Mouse (Mus musculus): ENCODE results near the gene Olfr1040. TPM values are rescaled to one million over a fixed set of nuclear protein-coding genes. Genes with fewer than 3 reads are reported as not detected.
"Not testable (repeated sequence)": the region's sequence is repeated elsewhere in the genome, so short reads cannot be mapped to it uniquely, and the experiment has no call there.

Olfr1040 gene
- not detected in 2 replicates for polyA plus RNA-seq (2015; fragmentation: Nextera tagmentation; extraction: Ambion mirVana)

GRCm38 (mm10) chr2:86146632-86147031 lies at the start of gene Olfr1040:
Olfr1040 (minus strand) TSS chr2:86146732.
- Histone ChIP-seq H3K9ac (no peak within 1 kb of the TSS), H3K4me1 (no peaks in the 10 kb centered on the region), H3K36me3 (no peaks in the 10 kb centered on the region), H3K4me3 (no peak within 1 kb of the TSS), H3K27ac (no peak within 1 kb of the TSS), H3K9me3 (no peaks in the 10 kb centered on the region), H3K27me3 (no peaks in the 10 kb centered on the region), H3K4me2 (no peak within 1 kb of the TSS)
- no peak for ATAC-seq (ENCODE audit: insufficient number of reproducible peaks, low FRiP score, low TSS enrichment, low read depth)
- 91% methylated on average over 1 of the region's 1 CpGs for WGBS

- Histone ChIP-seq H3K4me2 (no peak overlapping the region), H3K4me3 (no peak overlapping the region), H3K4me1 (no peaks in the 10 kb centered on the region), H3K9me3 (no peaks in the 10 kb centered on the region), H3K9ac (no peak overlapping the region), H3K36me3 (no peaks in the 10 kb centered on the region), H3K27me3 (no peaks in the 10 kb centered on the region), H3K27ac (no peak overlapping the region)
- no peak for ATAC-seq (ENCODE audit: insufficient number of reproducible peaks, low FRiP score, low TSS enrichment, low read depth)
- WGBS: 22% methylated on average over 1 of the region's 1 CpGs
Observed at GRCm38 (mm10) chr2:86195863-86196262, 49.3 kb upstream of the Olfr1040 start.

- no peak within 1 kb of the TSS for H3K4me2 ChIP-seq
- no peak within 1 kb of the TSS for H3K9ac ChIP-seq
- no peaks in the 10 kb centered on the region for H3K27me3 ChIP-seq
- no peak for ATAC-seq (ENCODE audit: insufficient number of reproducible peaks, low FRiP score, low TSS enrichment, low read depth)
- H3K4me1 ChIP-seq: no peaks in the 10 kb centered on the region
- H3K9me3 ChIP-seq: no peaks in the 10 kb centered on the region
- no peak within 1 kb of the TSS for H3K4me3 ChIP-seq
- H3K36me3 ChIP-seq: no peaks in the 10 kb centered on the region
- no peak within 1 kb of the TSS for H3K27ac ChIP-seq
Observed at GRCm38 (mm10) chr2:86185583-86185982, 39.1 kb upstream of the Olfr1040 start, which contains the start of gene Olfr52. Olfr52 (minus strand) TSS chr2:86185683.

GRCm38 (mm10) chr2:86179950-86180349 lies 33.4 kb upstream of the Olfr1040 start:
- Histone ChIP-seq H3K9ac (no peak overlapping the region), H3K36me3 (no peaks in the 10 kb centered on the region), H3K27ac (no peak overlapping the region), H3K27me3 (no peaks in the 10 kb centered on the region), H3K4me1 (no peaks in the 10 kb centered on the region), H3K9me3 (no peaks in the 10 kb centered on the region), H3K4me2 (no peak overlapping the region), H3K4me3 (no peak overlapping the region)
- WGBS: 68% methylated on average over 3 of the region's 3 CpGs
- no peak for ATAC-seq (ENCODE audit: insufficient number of reproducible peaks, low FRiP score, low TSS enrichment, low read depth)

- H3K9me3 ChIP-seq: no peaks in the 10 kb centered on the region
- H3K4me2 ChIP-seq: no peak within 1 kb of the TSS
- H3K4me1 ChIP-seq: no peaks in the 10 kb centered on the region
- no peaks in the 10 kb centered on the region for H3K27me3 ChIP-seq
- no peak for ATAC-seq (ENCODE audit: insufficient number of reproducible peaks, low FRiP score, low TSS enrichment, low read depth)
- no peak within 1 kb of the TSS for H3K27ac ChIP-seq
- H3K9ac ChIP-seq: no peak within 1 kb of the TSS
- H3K36me3 ChIP-seq: no peaks in the 10 kb centered on the region
- no peak within 1 kb of the TSS for H3K4me3 ChIP-seq
Observed at GRCm38 (mm10) chr2:86177720-86178119, 31.2 kb upstream of the Olfr1040 start, which contains the start of gene Olfr1044. Olfr1044 (minus strand) TSS chr2:86177820.

GRCm38 (mm10) chr2:86175422-86175821 lies 28.9 kb upstream of the Olfr1040 start:
- H3K9ac ChIP-seq; ATAC-seq (ENCODE audit: insufficient number of reproducible peaks, low FRiP score, low TSS enrichment, low read depth); H3K27ac ChIP-seq; H3K4me1 ChIP-seq; H3K4me2 ChIP-seq; H3K27me3 ChIP-seq; H3K4me3 ChIP-seq; H3K36me3 ChIP-seq; H3K9me3 ChIP-seq: not testable (repeated sequence)
- WGBS: 84% methylated on average over 7 of the region's 7 CpGs

- ATAC-seq (ENCODE audit: insufficient number of reproducible peaks, low FRiP score, low TSS enrichment, low read depth): no peak
- H3K27me3 ChIP-seq: no peaks in the 10 kb centered on the region
- H3K27ac ChIP-seq: no peak within 1 kb of the TSS
- no peak within 1 kb of the TSS for H3K9ac ChIP-seq
- H3K9me3 ChIP-seq: no peaks in the 10 kb centered on the region
- WGBS: 86% methylated on average over 2 of the region's 2 CpGs
- H3K4me2 ChIP-seq: no peak within 1 kb of the TSS
- no peaks in the 10 kb centered on the region for H3K36me3 ChIP-seq
- no peak within 1 kb of the TSS for H3K4me3 ChIP-seq
- no peaks in the 10 kb centered on the region for H3K4me1 ChIP-seq
Observed at GRCm38 (mm10) chr2:86167422-86167821, 20.9 kb upstream of the Olfr1040 start, which contains the start of gene Olfr1043. Olfr1043 (minus strand) TSS chr2:86167522.

- Histone ChIP-seq H3K36me3 (no peaks in the 10 kb centered on the region), H3K27ac (no peak within 1 kb of the TSS), H3K9ac (no peak within 1 kb of the TSS)
Observed at GRCm38 (mm10) chr2:86161738-86162137, 15.2 kb upstream of the Olfr1040 start, which contains the start of gene Olfr1042. Olfr1042 (minus strand) TSS chr2:86161838.

GRCm38 (mm10) chr2:86135828-86136227 lies 10.7 kb downstream of the Olfr1040 start, which contains the start of gene Olfr1039:
Olfr1039 (minus strand) TSS chr2:86135928.
- Histone ChIP-seq H3K4me2 (no peak within 1 kb of the TSS), H3K9me3 (no peaks in the 10 kb centered on the region), H3K4me1 (no peaks in the 10 kb centered on the region), H3K4me3 (no peak within 1 kb of the TSS), H3K36me3 (no peaks in the 10 kb centered on the region), H3K27ac (no peak within 1 kb of the TSS), H3K9ac (no peak within 1 kb of the TSS), H3K27me3 (no peaks in the 10 kb centered on the region)
- ATAC-seq (ENCODE audit: insufficient number of reproducible peaks, low FRiP score, low TSS enrichment, low read depth): no peak
- 86% methylated on average over 1 of the region's 1 CpGs for whole genome bisulfite sequencing

More at GRCm38 (mm10) chr2:86161738-86162137, 15.2 kb upstream of the Olfr1040 start, which contains the start of gene Olfr1042:
- no peak within 1 kb of the TSS for H3K4me2 ChIP-seq
- H3K4me1 ChIP-seq: no peaks in the 10 kb centered on the region
- WGBS: 93% methylated on average over 2 of the region's 2 CpGs
- H3K27me3 ChIP-seq: no peaks in the 10 kb centered on the region
- H3K4me3 ChIP-seq: no peak within 1 kb of the TSS
- ATAC-seq (ENCODE audit: insufficient number of reproducible peaks, low FRiP score, low TSS enrichment, low read depth): no peak
- no peaks in the 10 kb centered on the region for H3K9me3 ChIP-seq

Other genes starting within 250 kb of the Olfr1040 start
- gene Olfr1024, start 241.7 kb downstream of the Olfr1040 start, polyA plus RNA-seq (2015; fragmentation: Nextera tagmentation; extraction: Ambion mirVana): not detected in 2 replicates
- not detected in 2 replicates for gene Olfr1025-ps1, start 231.5 kb downstream of the Olfr1040 start, polyA plus RNA-seq (2015; fragmentation: Nextera tagmentation; extraction: Ambion mirVana)
- gene Olfr1026, start 225.2 kb downstream of the Olfr1040 start, polyA plus RNA-seq (2015; fragmentation: Nextera tagmentation; extraction: Ambion mirVana): not detected in 2 replicates
- not detected in 2 replicates for gene Olfr1028, start 196.3 kb downstream of the Olfr1040 start, polyA plus RNA-seq (2015; fragmentation: Nextera tagmentation; extraction: Ambion mirVana)
- gene Olfr1029, start 172.8 kb downstream of the Olfr1040 start, polyA plus RNA-seq (2015; fragmentation: Nextera tagmentation; extraction: Ambion mirVana): not detected in 2 replicates
- gene Olfr1030, start 167.5 kb downstream of the Olfr1040 start, polyA plus RNA-seq (2015; fragmentation: Nextera tagmentation; extraction: Ambion mirVana): not detected in 2 replicates
- gene Olfr1031, start 156.4 kb downstream of the Olfr1040 start, polyA plus RNA-seq (2015; fragmentation: Nextera tagmentation; extraction: Ambion mirVana): not detected in 2 replicates
- not detected in 2 replicates for gene Olfr1032, start 141.2 kb downstream of the Olfr1040 start, polyA plus RNA-seq (2015; fragmentation: Nextera tagmentation; extraction: Ambion mirVana)
- 1.6 TPM in 2 replicates for gene Olfr1033, start 126.1 kb downstream of the Olfr1040 start, polyA plus RNA-seq (2015; fragmentation: Nextera tagmentation; extraction: Ambion mirVana)
- gene Olfr1034, start 100.9 kb downstream of the Olfr1040 start, polyA plus RNA-seq (2015; fragmentation: Nextera tagmentation; extraction: Ambion mirVana): 0.04 TPM in 1 of 2 replicates, not detected in the other
- gene Olfr1036, start 72.7 kb downstream of the Olfr1040 start, polyA plus RNA-seq (2015; fragmentation: Nextera tagmentation; extraction: Ambion mirVana): not detected in 2 replicates
- gene Olfr1037, start 59.3 kb downstream of the Olfr1040 start, polyA plus RNA-seq (2015; fragmentation: Nextera tagmentation; extraction: Ambion mirVana): not detected in 2 replicates
- gene Olfr1039, start 10.8 kb downstream of the Olfr1040 start, polyA plus RNA-seq (2015; fragmentation: Nextera tagmentation; extraction: Ambion mirVana): not detected in 2 replicates
- gene Olfr1042, start 15.1 kb upstream of the Olfr1040 start, polyA plus RNA-seq (2015; fragmentation: Nextera tagmentation; extraction: Ambion mirVana): not detected in 2 replicates
- not detected in 2 replicates for gene Olfr1043, start 20.8 kb upstream of the Olfr1040 start, polyA plus RNA-seq (2015; fragmentation: Nextera tagmentation; extraction: Ambion mirVana)
- not detected in 2 replicates for gene Olfr1044, start 31.1 kb upstream of the Olfr1040 start, polyA plus RNA-seq (2015; fragmentation: Nextera tagmentation; extraction: Ambion mirVana)
- gene Olfr52, start 39.0 kb upstream of the Olfr1040 start, polyA plus RNA-seq (2015; fragmentation: Nextera tagmentation; extraction: Ambion mirVana): not detected in 2 replicates
- gene Olfr1045, start 56.3 kb upstream of the Olfr1040 start, polyA plus RNA-seq (2015; fragmentation: Nextera tagmentation; extraction: Ambion mirVana): not detected in 2 replicates
- not detected in 2 replicates for gene Olfr1046, start 72.6 kb upstream of the Olfr1040 start, polyA plus RNA-seq (2015; fragmentation: Nextera tagmentation; extraction: Ambion mirVana)
- gene Olfr1047, start 84.7 kb upstream of the Olfr1040 start, polyA plus RNA-seq (2015; fragmentation: Nextera tagmentation; extraction: Ambion mirVana): not detected in 2 replicates
- gene Olfr1048, start 93.6 kb upstream of the Olfr1040 start, polyA plus RNA-seq (2015; fragmentation: Nextera tagmentation; extraction: Ambion mirVana): not detected in 2 replicates
- gene Olfr1049, start 111.6 kb upstream of the Olfr1040 start, polyA plus RNA-seq (2015; fragmentation: Nextera tagmentation; extraction: Ambion mirVana): not detected in 2 replicates
- gene Olfr1051, start 132.4 kb upstream of the Olfr1040 start, polyA plus RNA-seq (2015; fragmentation: Nextera tagmentation; extraction: Ambion mirVana): not detected in 2 replicates
- gene Olfr1052, start 145.7 kb upstream of the Olfr1040 start, polyA plus RNA-seq (2015; fragmentation: Nextera tagmentation; extraction: Ambion mirVana): not detected in 2 replicates
- gene Olfr1053, start 168.6 kb upstream of the Olfr1040 start, polyA plus RNA-seq (2015; fragmentation: Nextera tagmentation; extraction: Ambion mirVana): not detected in 2 replicates
- gene Olfr1054, start 188.7 kb upstream of the Olfr1040 start, polyA plus RNA-seq (2015; fragmentation: Nextera tagmentation; extraction: Ambion mirVana): not detected in 2 replicates
- gene Olfr1055, start 203.6 kb upstream of the Olfr1040 start, polyA plus RNA-seq (2015; fragmentation: Nextera tagmentation; extraction: Ambion mirVana): not detected in 2 replicates
- not detected in 2 replicates for gene Olfr1056, start 215.7 kb upstream of the Olfr1040 start, polyA plus RNA-seq (2015; fragmentation: Nextera tagmentation; extraction: Ambion mirVana)
- gene Olfr1057, start 231.7 kb upstream of the Olfr1040 start, polyA plus RNA-seq (2015; fragmentation: Nextera tagmentation; extraction: Ambion mirVana): not detected in 2 replicates
- gene Olfr1058, start 241.8 kb upstream of the Olfr1040 start, polyA plus RNA-seq (2015; fragmentation: Nextera tagmentation; extraction: Ambion mirVana): not detected in 2 replicates

Measured in limb, embryonic 15.5 days (tissue).